Mouse (Mus musculus) CH12.LX (cell line): ENCODE measurements around the gene Foxa2. TPM values are rescaled to one million over a fixed set of nuclear protein-coding genes. Genes with fewer than 3 reads are reported as not detected.

Experiments used
- DNase-seq: peaks from one replicate; pipeline ENCODE4 v3.0.0-alpha.2; 2013; ENCODE audit errors: extremely low read depth
- H3K27ac ChIP-seq: 2 replicates; pipeline ENCODE4 v1.5.1; 2012; ENCODE audit warnings: low read depth, mild to moderate bottlenecking, control low read depth, moderate library complexity; ENCODE audit not compliant: insufficient read depth
- H3K27me3 ChIP-seq: replicated peaks from 2 replicates; pipeline ENCODE3; 2012; ENCODE audit warnings: inconsistent platforms
- H3K36me3 ChIP-seq, 2 experiments: replicated peaks in 1 of 2; 2 replicates each; pipeline versions ENCODE3 to v1.6.1; 2012; ENCODE audit warnings: inconsistent platforms in 1 of 2, low read length in 1 of 2, mild to moderate bottlenecking in 1 of 2, mixed read lengths in 1 of 2, moderate library complexity in 1 of 2; ENCODE audit not compliant: control insufficient read depth in 1 of 2, insufficient read depth in 1 of 2
- H3K4me1 ChIP-seq, 2 experiments: 2 replicates each; pipeline ENCODE4 v1.6.1; 2012; ENCODE audit warnings: inconsistent platforms in 1 of 2, moderate library complexity in 1 of 2; ENCODE audit not compliant: insufficient read depth in 2 of 2, control insufficient read depth in 1 of 2
- H3K4me2 ChIP-seq: 2 replicates; pipeline ENCODE4 v1.6.1; 2012; ENCODE audit warnings: low read depth, mild to moderate bottlenecking, control low read depth; ENCODE audit not compliant: poor library complexity, insufficient read depth, severe bottlenecking
- H3K4me3 ChIP-seq, 3 experiments: fragments of 150-350 bp in 1 of 3; sonication (generic) in 1 of 3; replicated peaks in 1 of 3; 2 replicates each; pipeline versions ENCODE3 to v1.5.1; 2011 to 2012; ENCODE audit warnings: low read depth in 2 of 3, low read length in 2 of 3, mild to moderate bottlenecking in 2 of 3, moderate library complexity in 2 of 3, control low read depth in 1 of 3, improper control_type of control experiment in 1 of 3, inconsistent platforms in 1 of 3, mixed read lengths in 1 of 3; ENCODE audit not compliant: poor library complexity in 1 of 3
- H3K79me2 ChIP-seq: replicated peaks from 2 replicates; pipeline ENCODE4 v1.6.1; 2012; ENCODE audit warnings: mild to moderate bottlenecking, moderate library complexity; ENCODE audit not compliant: control insufficient read depth, poor library complexity, insufficient read depth, severe bottlenecking; ENCODE audit errors: extremely low read depth
- H3K9ac ChIP-seq: 2 replicates; pipeline ENCODE4 v1.6.1; 2012; ENCODE audit warnings: low read depth, mild to moderate bottlenecking, control low read depth, moderate library complexity; ENCODE audit not compliant: insufficient read depth
- H3K9me3 ChIP-seq: replicated peaks from 2 replicates; pipeline ENCODE3; 2012; ENCODE audit warnings: low read length, inconsistent platforms, mixed read lengths
- BHLHE40 ChIP-seq: IDR thresholded peaks from 2 replicates; pipeline ENCODE4 v1.6.1; 2011; ENCODE audit warnings: mild to moderate bottlenecking, low read depth, low read length, improper control_type of control experiment
- CHD1 ChIP-seq: IDR thresholded peaks from 2 replicates; pipeline ENCODE4 v1.6.1; 2012; ENCODE audit warnings: low read depth, low read length, improper control_type of control experiment, inconsistent platforms
- CHD2 ChIP-seq: IDR thresholded peaks from 2 replicates; pipeline ENCODE4 v1.6.1; 2011; ENCODE audit warnings: low read length, improper control_type of control experiment
- CTCF ChIP-seq, 2 experiments: IDR thresholded peaks in 1 of 2; conservative IDR thresholded peaks in 1 of 2; 2 replicates each; pipeline ENCODE4 v1.5.1; 2011 to 2012; ENCODE audit warnings: low read depth in 2 of 2, low read length in 2 of 2, improper control_type of control experiment in 1 of 2, inconsistent platforms in 1 of 2, mild to moderate bottlenecking in 1 of 2, moderate library complexity in 1 of 2
- EP300 ChIP-seq: IDR thresholded peaks from 2 replicates; pipeline ENCODE4 v1.6.1; 2011; ENCODE audit warnings: low read length, improper control_type of control experiment
- ETS1 ChIP-seq: conservative IDR thresholded peaks from 2 replicates; pipeline ENCODE4 v1.6.1; 2012; ENCODE audit warnings: low read depth, mild to moderate bottlenecking, inconsistent platforms, low read length, improper control_type of control experiment, moderate library complexity
- HCFC1 ChIP-seq: IDR thresholded peaks from 2 replicates; pipeline ENCODE4 v1.6.1; 2012; ENCODE audit warnings: low read depth, mild to moderate bottlenecking, inconsistent platforms, low read length, improper control_type of control experiment
- IRF4 ChIP-seq: IDR thresholded peaks from 2 replicates; pipeline ENCODE4 v1.6.1; 2014; ENCODE audit warnings: low read depth, mild to moderate bottlenecking, inconsistent platforms, low read length, improper control_type of control experiment
- JUN ChIP-seq: IDR thresholded peaks from 2 replicates; pipeline ENCODE4 v1.6.1; 2011; ENCODE audit warnings: low read depth, mild to moderate bottlenecking, low read length, improper control_type of control experiment, moderate library complexity; ENCODE audit not compliant: insufficient read depth
- JUND ChIP-seq: conservative IDR thresholded peaks from 2 replicates; pipeline ENCODE4 v1.6.1; 2011; ENCODE audit warnings: low read depth, low read length, improper control_type of control experiment
- KAT2A ChIP-seq: IDR thresholded peaks from 2 replicates; pipeline ENCODE4 v1.6.1; 2012; ENCODE audit warnings: low read length, improper control_type of control experiment, inconsistent platforms; ENCODE audit not compliant: insufficient replicate concordance
- MAFK ChIP-seq: IDR thresholded peaks from 2 replicates; pipeline ENCODE4 v1.6.1; 2011; ENCODE audit warnings: low read length, improper control_type of control experiment; ENCODE audit not compliant: insufficient replicate concordance
- MAX ChIP-seq: IDR thresholded peaks from 2 replicates; pipeline ENCODE4 v1.6.1; 2011; ENCODE audit warnings: low read length, improper control_type of control experiment
- MAZ ChIP-seq: IDR thresholded peaks from 2 replicates; pipeline ENCODE4 v1.6.1; 2012; ENCODE audit warnings: low read depth, mild to moderate bottlenecking, inconsistent platforms, low read length, improper control_type of control experiment, moderate library complexity
- MXI1 ChIP-seq: IDR thresholded peaks from 2 replicates; pipeline ENCODE4 v1.6.1; 2011; ENCODE audit warnings: mild to moderate bottlenecking, low read depth, low read length, improper control_type of control experiment
- MYC ChIP-seq: IDR thresholded peaks from 2 replicates; pipeline ENCODE4 v1.6.1; 2011; ENCODE audit warnings: low read depth, mild to moderate bottlenecking, improper control_type of control experiment, low read length
- POLR2A ChIP-seq: IDR thresholded peaks from 2 replicates; pipeline ENCODE4 v1.6.1; 2011; ENCODE audit warnings: low read depth, mild to moderate bottlenecking, improper control_type of control experiment, low read length
- POLR2AphosphoS2 ChIP-seq: IDR thresholded peaks from 2 replicates; pipeline ENCODE4 v1.6.1; 2011; ENCODE audit warnings: low read depth, low read length, improper control_type of control experiment
- RCOR1 ChIP-seq: conservative IDR thresholded peaks from 2 replicates; pipeline ENCODE4 v1.6.1; 2012; ENCODE audit warnings: low read depth, mild to moderate bottlenecking, inconsistent platforms, low read length, improper control_type of control experiment
- SIN3A ChIP-seq: IDR thresholded peaks from 2 replicates; pipeline ENCODE4 v1.6.1; 2012; ENCODE audit warnings: low read length, improper control_type of control experiment, inconsistent platforms
- TBP ChIP-seq: conservative IDR thresholded peaks from 2 replicates; pipeline ENCODE4 v1.6.1; 2011; ENCODE audit warnings: low read depth, low read length, improper control_type of control experiment
- TCF12 ChIP-seq: IDR thresholded peaks from 2 replicates; pipeline ENCODE4 v1.6.1; 2014; ENCODE audit warnings: low read depth, mild to moderate bottlenecking, inconsistent platforms, low read length, improper control_type of control experiment
- ZNF384 ChIP-seq: IDR thresholded peaks from 2 replicates; pipeline ENCODE4 v1.6.1; 2012; ENCODE audit warnings: low read depth, low read length, improper control_type of control experiment, inconsistent platforms
- dilution Hi-C: fragments of 300-500 bp; cut with MboI; formaldehyde crosslinking; loops from 2 replicates; pipeline ENCODE4 v1.14.3; 2020; ENCODE audit warnings: low sequenced_read_pairs; ENCODE audit not compliant: extremely low pct_unique_long_range_greater_than_20kb, extremely low pct_ligation_motif_present
- in situ Hi-C: fragments of 300-500 bp; cut with MboI; formaldehyde crosslinking; loops from 3 replicates; pipeline ENCODE4 v1.14.3; 2019; ENCODE audit warnings: low sequenced_read_pairs, low pct_ligation_motif_present, low pct_unique_long_range_greater_than_20kb, mixed read lengths
- polyA plus RNA-seq: library from polyadenylated mRNA; unstranded; fragments of >175 nt; gene quantifications from 2 replicates; pipeline ENCODE4 v1.2.1, GENCODE M21; 2012; ENCODE audit warnings: low read depth; ENCODE audit not compliant: insufficient read length
- total RNA-seq, 2 experiments: library from RNA; depleted of rRNA; stranded (reverse); fragments of 300-350 nt in 1 of 2; fragments of >200 nt in 1 of 2; gene quantifications; 2 replicates each; pipeline ENCODE4 v1.2.3; 2012 to 2014

Gene Foxa2
- total and polyA plus RNA-seq, 3 experiments = not detected

DNA sequence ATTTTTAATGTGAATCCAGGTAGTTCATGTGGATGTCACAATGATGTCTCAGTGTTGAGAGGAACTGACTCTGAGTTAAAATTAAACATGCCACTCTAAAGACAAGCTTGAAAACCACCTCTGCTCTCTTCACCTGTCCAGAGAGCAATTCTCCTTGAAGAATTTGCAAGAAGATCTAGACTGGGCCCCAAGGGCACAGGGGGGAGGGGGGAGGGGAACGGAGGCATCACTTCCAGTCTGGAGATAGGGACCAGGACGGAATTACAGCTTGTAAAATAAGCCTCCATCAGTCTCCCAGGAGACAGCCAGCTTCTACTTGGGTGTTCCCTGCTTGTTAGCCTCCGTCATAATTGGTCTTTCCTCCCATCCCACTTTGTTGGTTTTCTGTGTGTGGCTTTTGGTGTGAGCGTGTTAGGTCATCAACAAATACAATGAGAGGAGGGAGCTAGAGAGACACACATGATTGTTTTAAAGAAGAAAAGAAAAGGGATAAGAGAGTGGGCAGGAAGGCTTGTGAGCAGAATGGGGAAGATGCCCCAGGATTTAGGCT is 10.1 kb downstream of the Foxa2 start:
- H3K9me3 ChIP-seq = no peaks in the 10 kb centered on the region
- no peak overlapping the region for H3K4me3 ChIP-seq
- DNase-seq = no peak
- H3K79me2 ChIP-seq = no peaks in the 10 kb centered on the region
- peaks cover 54% of the 10 kb centered on the region for H3K27me3 ChIP-seq
- H3K4me1 ChIP-seq = no peaks in the 10 kb centered on the region
- H3K9ac ChIP-seq = no peak overlapping the region
- no peaks in the 10 kb centered on the region for H3K36me3 ChIP-seq
- TF ChIP-seq POLR2A = no peak
- TF ChIP-seq KAT2A = no peak
- no peak for TF ChIP-seq TCF12
- TF ChIP-seq RCOR1 = no peak
- no peak for TF ChIP-seq SIN3A
- no peak for TF ChIP-seq BHLHE40
- no peak for TF ChIP-seq ZNF384
- no peak for TF ChIP-seq MAFK
- TF ChIP-seq CHD1 = no peak
- no peak for TF ChIP-seq CTCF (conservative IDR thresholded peaks at IDR 0.05 in 1 of 2, IDR thresholded peaks at IDR 0.05 in 1 of 2; ENCODE audit: low read depth in 2 of 2, low read length in 2 of 2)
- no peak for TF ChIP-seq JUN
- no peak for TF ChIP-seq JUND
- TF ChIP-seq MXI1 = no peak
- no peak for TF ChIP-seq POLR2AphosphoS2
- TF ChIP-seq MAZ = no peak
- no peak for TF ChIP-seq ETS1
- TF ChIP-seq IRF4 = no peak
- dilution Hi-C loops = no loop called here
- in situ Hi-C loops = no loop called here
- H3K4me2 ChIP-seq = no peak overlapping the region
- no peak overlapping the region for H3K27ac ChIP-seq

- in situ Hi-C loops (no loop called here), dilution Hi-C loops (no loop called here)
These were observed 15.6 kb downstream of the Foxa2 start for GRCm38 (mm10) chr2:148030991-148031675.

More at GRCm38 (mm10) chr2:148030991-148031675, 15.6 kb downstream of the Foxa2 start:
- H3K9me3 ChIP-seq = no peaks in the 10 kb centered on the region
- H3K79me2 ChIP-seq = no peaks in the 10 kb centered on the region
- H3K27ac ChIP-seq = no peak overlapping the region
- H3K27me3 ChIP-seq = peaks cover 68% of the 10 kb centered on the region
- H3K4me3 ChIP-seq = no peak overlapping the region
- no peak overlapping the region for H3K9ac ChIP-seq
- no peak for DNase-seq
- H3K4me2 ChIP-seq = peak overlapping the region; percentile 61; the same call in 1 of the 2 replicates
- H3K36me3 ChIP-seq = no peaks in the 10 kb centered on the region
- H3K4me1 ChIP-seq = no peaks in the 10 kb centered on the region
- TF ChIP-seq CHD1 (no peak), CHD2 (no peak), ZNF384 (no peak), TBP (no peak), EP300 (no peak), JUND (no peak), KAT2A (no peak), HCFC1 (no peak), MAX (no peak), MYC (no peak)
